ENCODE assay signal across 8 mouse cellular contexts in genomic region chrX:36795424-36796162, GRCm38 (mm10). TPM values are rescaled to one million over a fixed set of nuclear protein-coding genes. Genes with fewer than 3 reads are reported as not detected.
DNase-seq lines count a peak whose midpoint lies in the region; ATAC-seq and TF ChIP-seq lines count a peak whose summit lies in the region.

TSS of gene Slc25a5 (plus strand) at chrX:36795651.

- no peak for TF ChIP-seq CTCF in cortical plate, adult 2 months (IDR thresholded peaks at IDR 0.05; ENCODE audit: extremely low read depth, insufficient read depth, low read length)

- TF ChIP-seq POLR2A in cortical plate, adult 2 months (IDR thresholded peaks at IDR 0.05; ENCODE audit: extremely low read depth, insufficient read depth, low read length): peak; percentile 83

- no peaks in the 10 kb centered on the region for H3K4me1 ChIP-seq in cortical plate, adult 2 months (ENCODE audit: control insufficient read depth, insufficient read depth, low read length)

- H3K4me3 ChIP-seq in cortical plate, adult 2 months (ENCODE audit: insufficient read depth, low read length): peak within 1 kb of the TSS; percentile 90

- peak within 1 kb of the TSS; percentile 94 for H3K27ac ChIP-seq in cortical plate, adult 2 months (ENCODE audit: insufficient read depth, low read length)

- DNase-seq in gastrocnemius, postnatal 10 days: peak; percentile 81
- DNase-seq in induced T-regulatory cell, adult 2 months (ENCODE audit: low read depth): peak; percentile 89
- DNase-seq in left cerebral cortex, adult 8-10 months (ENCODE audit: low spot score in 2 of 2): peak; percentile 54 to 83
- peak; percentile 68 to 74 for DNase-seq in right cerebral cortex, adult 2 months (ENCODE audit: low spot score in 2 of 2)
- DNase-seq in urinary bladder, postnatal 10 days (ENCODE audit: low spot score): peak; percentile 40

- ATAC-seq in activated CD4-positive, CD25-positive, alpha-beta regulatory T cell, adult 4 months: peak; percentile 91
- peak; percentile 96 for ATAC-seq in megakaryocyte, adult 5-6 weeks (ENCODE audit: poor library complexity, severe bottlenecking)

RNA-seq across cellular contexts. Expression of gene Slc25a5, which starts in this region (rescaled TPM):
- 1,000 to 10,000 TPM; 1,556 to 1,740 TPM for polyA plus RNA-seq in activated CD4-positive, CD25-positive, alpha-beta regulatory T cell, adult 4 months (2017; shearing (Covaris generic))
- 418 and 428 TPM in 2 replicates for polyA plus RNA-seq in cortical plate, adult 2 months (2012; rRNA removed)
- 100 to 1,000 TPM; 217 to 231 TPM for total RNA-seq in gastrocnemius, postnatal 10 days (2021)
- 100 to 1,000 TPM; 337 to 365 (median 350) TPM for total RNA-seq in left cerebral cortex, adult 8-10 months (2022)
- total RNA-seq in megakaryocyte, adult 5-6 weeks (2015): 699 and 817 TPM in 2 replicates
- total RNA-seq in megakaryocyte, adult 5-6 weeks (2017): 576 and 610 TPM in 2 replicates

Comparison
In these comparisons a context has a peak if more than half of its experiments do, and no peak if none do; other contexts are left out.
1. Peak in every context shown above with its lines: DNase-seq, ATAC-seq, H3K4me3 ChIP-seq and H3K27ac ChIP-seq.